Comparison of ENCODE assay signal across 8 mouse cellular contexts in the genomic region with DNA sequence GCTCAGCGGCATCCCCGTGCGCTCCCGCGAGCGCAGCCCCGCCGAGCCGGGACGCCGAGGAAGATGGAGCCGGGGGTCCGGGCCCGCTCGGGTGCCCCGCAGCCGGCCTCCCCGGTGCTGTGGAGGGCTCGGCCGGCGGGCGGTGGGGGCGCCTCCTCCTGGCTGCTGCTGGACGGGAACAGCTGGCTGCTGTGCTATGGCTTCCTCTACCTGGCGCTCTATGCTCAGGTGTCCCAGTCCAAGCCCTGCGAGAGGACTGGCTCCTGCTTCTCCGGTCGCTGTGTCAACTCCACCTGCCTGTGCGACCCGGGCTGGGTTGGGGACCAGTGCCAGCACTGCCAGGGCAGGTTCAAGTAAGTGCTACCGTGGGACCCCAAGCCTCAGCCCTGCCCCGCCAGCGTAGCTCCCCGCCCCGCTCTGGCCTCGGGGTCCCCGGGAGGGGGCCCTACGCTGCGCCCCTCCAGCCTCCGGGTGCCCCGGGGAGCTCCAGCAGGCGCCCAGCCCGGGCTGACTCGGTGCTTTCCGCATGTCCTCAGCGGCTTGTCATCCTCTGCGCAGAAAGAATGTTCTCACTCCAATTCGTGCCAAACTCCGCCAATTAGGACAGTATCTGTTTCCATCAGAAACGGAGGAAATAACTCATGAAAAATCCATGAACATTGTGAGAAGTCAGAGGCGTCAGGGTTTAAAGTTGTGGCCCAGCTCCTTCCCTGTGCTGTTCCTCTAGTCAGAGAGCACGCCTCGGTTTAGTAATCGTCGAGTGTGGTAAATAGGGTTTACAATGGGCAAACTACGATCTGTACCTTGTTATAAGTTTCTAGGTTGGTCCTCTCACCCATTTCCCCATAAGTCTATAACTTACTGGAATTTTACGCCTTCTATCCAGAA. TPM values are rescaled to one million over a fixed set of nuclear protein-coding genes. Genes with fewer than 3 reads are reported as not detected.
A peak's percentile ranks its signal among the peaks of the same experiment; 100 is the strongest.
DNase-seq lines count a peak whose midpoint lies in the region; ATAC-seq lines count a peak whose summit lies in the region.

No protein-coding gene starts in this region.

- H3K36me3 ChIP-seq in forebrain, embryonic 16.5 days (ENCODE audit: control insufficient read depth, insufficient read depth) = no peaks in the 10 kb centered on the region
- no peaks in the 10 kb centered on the region for H3K36me3 ChIP-seq in hindbrain, embryonic 11.5 days (ENCODE audit: control insufficient read depth, insufficient read depth, low read length)

- peak; percentile 49 for DNase-seq in MEL-GATA-1-ER (ENCODE audit: extremely low read depth, low read depth)
- DNase-seq in hindbrain, embryonic 11.5 days (ENCODE audit: low spot score) = no peak
- peak; percentile 36 to 42 for DNase-seq in layer of hippocampus, postnatal 14 days (ENCODE audit: low spot score in 2 of 2)
- peak; percentile 44 for DNase-seq in lung, postnatal 25 days (ENCODE audit: low spot score)
- peak; percentile 13 for DNase-seq in retina, adult 2 months (ENCODE audit: low read depth, low spot score)
- DNase-seq in urinary bladder, postnatal 14 days (ENCODE audit: low spot score) = peak; percentile 67

- H3K27me3 ChIP-seq in forebrain, embryonic 16.5 days (replicated peaks; ENCODE audit: control insufficient read depth, insufficient read depth, low read length) = no peaks in the 10 kb centered on the region
- no peaks in the 10 kb centered on the region; the same call in 1 of the 2 replicates for H3K27me3 ChIP-seq in hindbrain, embryonic 11.5 days (ENCODE audit: control insufficient read depth, insufficient read depth, low read length)

- H3K4me2 ChIP-seq in forebrain, embryonic 16.5 days (ENCODE audit: low read length) = peak overlapping the region; percentile 97
- H3K4me2 ChIP-seq in hindbrain, embryonic 11.5 days (replicated peaks; ENCODE audit: low read depth, low read length) = peak overlapping the region; percentile 100

- peak overlapping the region; percentile 78 for H3K4me3 ChIP-seq in forebrain, embryonic 16.5 days (replicated peaks; ENCODE audit: low read length)
- peak overlapping the region; percentile 79 for H3K4me3 ChIP-seq in hindbrain, embryonic 11.5 days (ENCODE audit: low read depth, low read length)

- peak; percentile 59 for ATAC-seq in cerebellum, adult (ENCODE audit: insufficient number of reproducible peaks, low FRiP score, low TSS enrichment)
- peak; percentile 61 for ATAC-seq in forebrain, embryonic 16.5 days
- ATAC-seq in hindbrain, embryonic 11.5 days (ENCODE audit: low FRiP score) = peak; percentile 83

- peaks cover 23% of the 10 kb centered on the region for H3K4me1 ChIP-seq in forebrain, embryonic 16.5 days (replicated peaks; ENCODE audit: control insufficient read depth, insufficient read depth, low read length)
- H3K4me1 ChIP-seq in hindbrain, embryonic 11.5 days (replicated peaks; ENCODE audit: control insufficient read depth, insufficient read depth, low read length) = no peaks in the 10 kb centered on the region

- peak overlapping the region; percentile 98 for H3K27ac ChIP-seq in forebrain, embryonic 16.5 days (ENCODE audit: low read length)
- peak overlapping the region; percentile 98 for H3K27ac ChIP-seq in hindbrain, embryonic 11.5 days (ENCODE audit: low read depth, low read length)

- no peaks in the 10 kb centered on the region for H3K9me3 ChIP-seq in forebrain, embryonic 16.5 days (ENCODE audit: control insufficient read depth, low read length)
- H3K9me3 ChIP-seq in hindbrain, embryonic 11.5 days (ENCODE audit: control insufficient read depth, low read length) = no peaks in the 10 kb centered on the region

- H3K9ac ChIP-seq in forebrain, embryonic 16.5 days (replicated peaks; ENCODE audit: low read depth, low read length) = peak overlapping the region; percentile 90
- H3K9ac ChIP-seq in hindbrain, embryonic 11.5 days (ENCODE audit: low read depth, low read length) = peak overlapping the region; percentile 93

- WGBS in forebrain, embryonic 16.5 days = under 1% methylated on average over 49 of the region's 57 CpGs
- WGBS in hindbrain, embryonic 11.5 days = 1% methylated on average over 55 of the region's 57 CpGs

RNA-seq across cellular contexts. Expression of gene Atrnl1, which starts 0.7 kb away (rescaled TPM):
- 8.3 and 9.0 TPM in 2 replicates for polyA plus RNA-seq in forebrain, embryonic 16.5 days (2015; fragmentation: Nextera tagmentation; extraction: Ambion mirVana)
- 6.6 and 7.0 TPM in 2 replicates for polyA plus RNA-seq in hindbrain, embryonic 11.5 days (2014; fragmentation: Nextera tagmentation; extraction: Ambion mirVana)
- 10 to 100 TPM; 63.4 to 68.6 TPM for total RNA-seq in layer of hippocampus, postnatal 14 days (2021)
